Mouse (Mus musculus) brown adipose tissue, adult 24 weeks (tissue): ENCODE measurements at regions not wholly inside any gene's neighbourhood (a gene's known extent, or its start where the extent isn't known, plus 50 kb on each side); places are given as distances from the start of the nearest gene placed in this dataset.

ENCODE experiments used
- H3K27ac ChIP-seq: fragments of 200-500 bp; replicated peaks from 2 replicates; pipeline ENCODE4 v1.5.1; 2012; ENCODE audit warnings: low read depth, mild to moderate bottlenecking, low read length
- H3K4me1 ChIP-seq: fragments of 200-500 bp; 2 replicates; pipeline ENCODE4 v1.6.1; 2012; ENCODE audit warnings: low read length, mixed read lengths; ENCODE audit not compliant: control insufficient read depth, insufficient read depth, insufficient read length
- H3K4me3 ChIP-seq: fragments of 200-500 bp; 2 replicates; pipeline ENCODE4 v1.5.1; 2012; ENCODE audit warnings: low read depth, mild to moderate bottlenecking, low read length, moderate library complexity; ENCODE audit not compliant: insufficient read depth

- H3K4me3 ChIP-seq = no peak overlapping the region
- H3K27ac ChIP-seq = no peak overlapping the region
- no peaks in the 10 kb centered on the region for H3K4me1 ChIP-seq
These were observed 340.4 kb downstream of the Mllt3 start for GRCm38 (mm10) chr4:87692741-87693140.

- no peak overlapping the region for H3K27ac ChIP-seq
- no peaks in the 10 kb centered on the region for H3K4me1 ChIP-seq
- no peak overlapping the region for H3K4me3 ChIP-seq
These were observed 348.2 kb downstream of the Mllt3 start for GRCm38 (mm10) chr4:87684952-87685351.

- Histone ChIP-seq H3K27ac (no peak overlapping the region), H3K4me3 (no peak overlapping the region), H3K4me1 (no peaks in the 10 kb centered on the region)
These were observed 350.4 kb downstream of the Mllt3 start for GRCm38 (mm10) chr4:87682783-87683182.

GRCm38 (mm10) chr4:87671101-87671500 lies 362.1 kb downstream of the Mllt3 start:
- Histone ChIP-seq H3K4me1 (no peaks in the 10 kb centered on the region), H3K27ac (no peak overlapping the region), H3K4me3 (no peak overlapping the region)

GRCm38 (mm10) chr4:87670167-87670566 lies 363.0 kb downstream of the Mllt3 start:
- no peaks in the 10 kb centered on the region for H3K4me1 ChIP-seq
- H3K4me3 ChIP-seq = no peak overlapping the region
- H3K27ac ChIP-seq = no peak overlapping the region

- Histone ChIP-seq H3K4me3 (no peak overlapping the region), H3K27ac (no peak overlapping the region)
These were observed 363.7 kb downstream of the Mllt3 start for GRCm38 (mm10) chr4:87669480-87669879.

GRCm38 (mm10) chr4:87668314-87668713 lies 364.9 kb downstream of the Mllt3 start:
- Histone ChIP-seq H3K27ac (no peak overlapping the region), H3K4me3 (no peak overlapping the region), H3K4me1 (no peaks in the 10 kb centered on the region)

More at GRCm38 (mm10) chr4:87669480-87669879, 363.7 kb downstream of the Mllt3 start:
- no peaks in the 10 kb centered on the region for H3K4me1 ChIP-seq

GRCm38 (mm10) chr4:87667556-87668154 lies 365.5 kb downstream of the Mllt3 start:
- Histone ChIP-seq H3K4me1 (no peaks in the 10 kb centered on the region), H3K27ac (no peak overlapping the region), H3K4me3 (no peak overlapping the region)

GRCm38 (mm10) chr4:87665149-87665548 lies 368.0 kb downstream of the Mllt3 start:
- no peak overlapping the region for H3K27ac ChIP-seq
- H3K4me3 ChIP-seq = no peak overlapping the region
- no peaks in the 10 kb centered on the region for H3K4me1 ChIP-seq

- Histone ChIP-seq H3K4me3 (no peak overlapping the region), H3K4me1 (no peaks in the 10 kb centered on the region), H3K27ac (no peak overlapping the region)
These were observed 370.3 kb downstream of the Mllt3 start for GRCm38 (mm10) chr4:87662876-87663275.

GRCm38 (mm10) chr4:87658316-87658715 lies 374.8 kb downstream of the Mllt3 start:
- H3K4me3 ChIP-seq = no peak overlapping the region
- no peaks in the 10 kb centered on the region for H3K4me1 ChIP-seq
- no peak overlapping the region for H3K27ac ChIP-seq

GRCm38 (mm10) chr4:87657855-87658254 lies 375.3 kb downstream of the Mllt3 start:
- H3K27ac ChIP-seq = no peak overlapping the region
- no peaks in the 10 kb centered on the region for H3K4me1 ChIP-seq
- H3K4me3 ChIP-seq = no peak overlapping the region

- H3K4me1 ChIP-seq = no peaks in the 10 kb centered on the region
- H3K4me3 ChIP-seq = no peak overlapping the region
- H3K27ac ChIP-seq = no peak overlapping the region
These were observed 379.6 kb downstream of the Mllt3 start for GRCm38 (mm10) chr4:87653440-87654165.

GRCm38 (mm10) chr4:87652314-87652934 lies 380.7 kb downstream of the Mllt3 start:
- no peak overlapping the region for H3K27ac ChIP-seq
- H3K4me1 ChIP-seq = no peaks in the 10 kb centered on the region
- no peak overlapping the region for H3K4me3 ChIP-seq

- no peaks in the 10 kb centered on the region for H3K4me1 ChIP-seq
- H3K4me3 ChIP-seq = no peak overlapping the region
- H3K27ac ChIP-seq = no peak overlapping the region
These were observed 381.9 kb downstream of the Mllt3 start for GRCm38 (mm10) chr4:87651275-87651674.

GRCm38 (mm10) chr4:87650837-87651236 lies 382.3 kb downstream of the Mllt3 start:
- Histone ChIP-seq H3K4me1 (no peaks in the 10 kb centered on the region), H3K27ac (no peak overlapping the region), H3K4me3 (no peak overlapping the region)
